Mouse (Mus musculus) small intestine, adult 2 months (tissue): ENCODE data around the gene Vmn1r50.

Experiments
- CTCF ChIP-seq: fragments of 200-500 bp; IDR thresholded peaks from 2 replicates; pipeline ENCODE4 v1.5.1; 2012; ENCODE audit warnings: low read depth, mild to moderate bottlenecking, control low read depth, inconsistent platforms, low read length, moderate library complexity, mixed read lengths; ENCODE audit not compliant: insufficient replicate concordance, insufficient read length; ENCODE audit errors: extremely low read depth
- POLR2A ChIP-seq: fragments of 200-500 bp; IDR thresholded peaks from 2 replicates; pipeline ENCODE4 v1.6.1; 2012; ENCODE audit warnings: low read depth, mild to moderate bottlenecking, control low read depth, inconsistent platforms, low read length, moderate library complexity

GRCm38 (mm10) chr6:90100566-90100965 lies 664 bp upstream of the Vmn1r50 start:
- TF ChIP-seq POLR2A (no peak), CTCF (no peak)
